Mouse (Mus musculus) monocyte, adult 5-6 weeks (primary cell): ENCODE measurements around the gene Ciapin1. TPM values are rescaled to one million over a fixed set of nuclear protein-coding genes. Genes with fewer than 3 reads are reported as not detected.

Experiments
- total RNA-seq: library from RNA; stranded (forward); fragments of 200-1000, 200-491, 200-594 nt; gene quantifications from 3 replicates; pipeline ENCODE4 v1.2.3, GENCODE M21; 2017

The Ciapin1 gene
- total RNA-seq, 1 experiment from 2014 or later = 17.3 TPM

Other genes with a start within 250 kb of the Ciapin1 start
- gene Rspry1, start 236.4 kb downstream of the Ciapin1 start, total RNA-seq = 28.6 to 43.8 TPM (median 33.3 TPM) in 3 replicates
- gene Fam192a, start 236.4 kb downstream of the Ciapin1 start, total RNA-seq = 77.7 to 137 TPM (median 127 TPM) in 3 replicates
- 40.4 to 122 TPM (median 48.4 TPM) in 3 replicates for gene Arl2bp, start 171.8 kb downstream of the Ciapin1 start, total RNA-seq
- not detected in 3 replicates for gene Pllp, start 142.1 kb downstream of the Ciapin1 start, total RNA-seq
- 0.11 to 0.87 TPM (median 0.57 TPM) in 3 replicates for gene Ccl22, start 92.8 kb downstream of the Ciapin1 start, total RNA-seq
- gene Cx3cl1, start 66.3 kb downstream of the Ciapin1 start, total RNA-seq = not detected in 3 replicates
- not detected in 3 replicates for gene Ccl17, start 27.9 kb downstream of the Ciapin1 start, total RNA-seq
- gene Coq9, start within 50 bp of the Ciapin1 start, total RNA-seq = 23.0 to 27.5 TPM (median 25.1 TPM) in 3 replicates
- 36.9 to 49.4 TPM (median 40.6 TPM) in 3 replicates for gene Polr2c, start 19.1 kb upstream of the Ciapin1 start, total RNA-seq
- gene Dok4, start 38.0 kb upstream of the Ciapin1 start, total RNA-seq = 0.97 to 4.5 TPM (median 1.2 TPM) in 3 replicates
- 1.1 to 11.3 TPM (median 1.8 TPM) in 3 replicates for gene Ccdc102a, start 79.7 kb upstream of the Ciapin1 start, total RNA-seq
- gene Adgrg5, start 85.3 kb upstream of the Ciapin1 start, total RNA-seq = 0.86 to 2.6 TPM (median 1.9 TPM) in 3 replicates
- gene Adgrg1, start 136.4 kb upstream of the Ciapin1 start, total RNA-seq = 2.2 to 16.6 TPM (median 4.6 TPM) in 3 replicates
- 2.9 to 15.5 TPM (median 10.1 TPM) in 3 replicates for gene Adgrg3, start 179.3 kb upstream of the Ciapin1 start, total RNA-seq
- not detected in 3 replicates for gene Drc7, start 216.7 kb upstream of the Ciapin1 start, total RNA-seq
- 12.6 to 46.5 TPM (median 38.6 TPM) in 3 replicates for gene Katnb1, start 242.8 kb upstream of the Ciapin1 start, total RNA-seq